Mouse (Mus musculus) embryonic facial prominence, embryonic 14.5 days (tissue): ENCODE measurements at regions not wholly inside any gene's neighbourhood (a gene's known extent, or its start where the extent isn't known, plus 50 kb on each side); places are given as distances from the start of the nearest gene placed in this dataset.

Source experiments
- ATAC-seq: fragments of 200-750 bp; cut with Nextera tagmentation; 2 replicates; pipeline ENCODE4 v1.8.0; 2017; ENCODE audit warnings: low read depth, moderate number of reproducible peaks, moderate TSS enrichment
- DNase-seq: peaks from one replicate; pipeline ENCODE4 v3.0.0-alpha.2; 2015; ENCODE audit warnings: low spot score
- H3K27ac ChIP-seq: fragments of 300-500 bp; sonication (generic); replicated peaks from 2 replicates; pipeline ENCODE4 v1.5.1; 2014; ENCODE audit warnings: low read depth, mild to moderate bottlenecking, low read length, moderate library complexity
- H3K27me3 ChIP-seq: fragments of 300-500 bp; sonication (generic); replicated peaks from 2 replicates; pipeline ENCODE4 v1.6.1; 2014; ENCODE audit warnings: low read length; ENCODE audit not compliant: control insufficient read depth, insufficient read depth
- H3K36me3 ChIP-seq: fragments of 300-500 bp; sonication (generic); 2 replicates; pipeline ENCODE4 v1.6.1; 2014; ENCODE audit warnings: low read length, mixed read lengths; ENCODE audit not compliant: control insufficient read depth, insufficient read depth
- H3K4me1 ChIP-seq: fragments of 300-500 bp; sonication (generic); 2 replicates; pipeline ENCODE4 v1.6.1; 2014; ENCODE audit warnings: antibody characterized with exemption, low read length; ENCODE audit not compliant: control insufficient read depth, insufficient read depth
- H3K4me2 ChIP-seq: fragments of 300-500 bp; sonication (generic); 2 replicates; pipeline ENCODE4 v1.6.1; 2014; ENCODE audit warnings: low read depth, mild to moderate bottlenecking, low read length, moderate library complexity, mixed read lengths
- H3K4me3 ChIP-seq: fragments of 300-500 bp; sonication (generic); 2 replicates; pipeline ENCODE4 v1.5.1; 2014; ENCODE audit warnings: low read depth, mild to moderate bottlenecking, low read length
- H3K9ac ChIP-seq: fragments of 300-500 bp; sonication (generic); 2 replicates; pipeline ENCODE4 v1.6.1; 2014; ENCODE audit warnings: low read depth, mild to moderate bottlenecking, low read length, moderate library complexity, mixed read lengths
- H3K9me3 ChIP-seq: fragments of 300-500 bp; sonication (generic); 2 replicates; pipeline ENCODE4 v1.6.1; 2016; ENCODE audit warnings: low read length; ENCODE audit not compliant: control insufficient read depth
- WGBS: fragments of 180-500 bp; shearing (Covaris S2); extraction: QIAGEN DNeasy Blood & Tissue Kit; methylation state at CpG from one replicate; pipeline ENCODE4 v1.1.7; 2014; 5-methylcytosine and 5-hydroxymethylcytosine counted together

- Histone ChIP-seq H3K9me3 (no peaks in the 10 kb centered on the region), H3K36me3 (no peaks in the 10 kb centered on the region), H3K27ac (no peak overlapping the region), H3K4me1 (peaks cover 6% of the 10 kb centered on the region), H3K4me2 (no peak overlapping the region), H3K9ac (no peak overlapping the region), H3K4me3 (no peak overlapping the region), H3K27me3 (no peaks in the 10 kb centered on the region)
- DNase-seq (no peak), ATAC-seq (no peak)
- 51% methylated on average over 4 of the region's 4 CpGs for WGBS
These were observed 606.7 kb downstream of the Efnb2 start for GRCm38 (mm10) chr8:8054224-8054916.

GRCm38 (mm10) chr8:8051186-8051585 is 609.9 kb downstream of the Efnb2 start:
- Histone ChIP-seq H3K36me3 (no peaks in the 10 kb centered on the region), H3K4me1 (peaks cover 6% of the 10 kb centered on the region), H3K9ac (no peak overlapping the region), H3K9me3 (no peaks in the 10 kb centered on the region), H3K27me3 (no peaks in the 10 kb centered on the region), H3K27ac (peak overlapping the region; percentile 62), H3K4me3 (no peak overlapping the region), H3K4me2 (no peak overlapping the region)
- WGBS, result 3% methylated on average over 3 of the region's 3 CpGs
- DNase-seq, result peak; percentile 90
- ATAC-seq, result peak; percentile 84

- ATAC-seq (no peak), DNase-seq (no peak)
- no peak overlapping the region for H3K4me3 ChIP-seq
- H3K27ac ChIP-seq, result peak overlapping the region; percentile 62
- H3K36me3 ChIP-seq, result no peaks in the 10 kb centered on the region
- no peak overlapping the region for H3K4me2 ChIP-seq
- H3K4me1 ChIP-seq, result peaks cover 6% of the 10 kb centered on the region
- no peaks in the 10 kb centered on the region for H3K9me3 ChIP-seq
- 33% methylated on average over 3 of the region's 3 CpGs for WGBS
- H3K27me3 ChIP-seq, result no peaks in the 10 kb centered on the region
- no peak overlapping the region for H3K9ac ChIP-seq
These were observed 610.3 kb downstream of the Efnb2 start for GRCm38 (mm10) chr8:8050778-8051177.

- H3K9me3 ChIP-seq, result no peaks in the 10 kb centered on the region
- H3K4me3 ChIP-seq, result no peak overlapping the region
- H3K27me3 ChIP-seq, result no peaks in the 10 kb centered on the region
- H3K9ac ChIP-seq, result no peak overlapping the region
- H3K36me3 ChIP-seq, result no peaks in the 10 kb centered on the region
- WGBS, result 57% methylated on average over 1 of the region's 1 CpGs
- no peak overlapping the region for H3K4me2 ChIP-seq
- DNase-seq (no peak), ATAC-seq (no peak)
- no peaks in the 10 kb centered on the region for H3K4me1 ChIP-seq
- H3K27ac ChIP-seq, result no peak overlapping the region
These were observed 616.1 kb downstream of the Efnb2 start for GRCm38 (mm10) chr8:8044926-8045325.

- Histone ChIP-seq H3K36me3 (no peaks in the 10 kb centered on the region), H3K4me1 (no peaks in the 10 kb centered on the region), H3K27me3 (no peaks in the 10 kb centered on the region), H3K9me3 (no peaks in the 10 kb centered on the region), H3K4me3 (no peak overlapping the region), H3K9ac (no peak overlapping the region), H3K27ac (no peak overlapping the region), H3K4me2 (no peak overlapping the region)
- 78% methylated on average over 2 of the region's 2 CpGs for WGBS
- no peak for DNase-seq
- no peak for ATAC-seq
These were observed 616.7 kb downstream of the Efnb2 start for GRCm38 (mm10) chr8:8044296-8044695.

GRCm38 (mm10) chr8:8037929-8038328 is 623.1 kb downstream of the Efnb2 start:
- Histone ChIP-seq H3K27ac (no peak overlapping the region), H3K4me1 (no peaks in the 10 kb centered on the region), H3K27me3 (no peaks in the 10 kb centered on the region), H3K36me3 (no peaks in the 10 kb centered on the region), H3K4me2 (no peak overlapping the region), H3K4me3 (no peak overlapping the region), H3K9ac (no peak overlapping the region), H3K9me3 (no peaks in the 10 kb centered on the region)
- DNase-seq (no peak), ATAC-seq (no peak)
- 44% methylated on average over 1 of the region's 1 CpGs for WGBS

- 66% methylated on average over 4 of the region's 4 CpGs for WGBS
- DNase-seq (no peak), ATAC-seq (no peak)
- no peaks in the 10 kb centered on the region for H3K9me3 ChIP-seq
- no peak overlapping the region for H3K27ac ChIP-seq
- no peaks in the 10 kb centered on the region for H3K27me3 ChIP-seq
- H3K36me3 ChIP-seq, result no peaks in the 10 kb centered on the region
- H3K4me1 ChIP-seq, result no peaks in the 10 kb centered on the region
- no peak overlapping the region for H3K9ac ChIP-seq
- no peak overlapping the region for H3K4me3 ChIP-seq
- H3K4me2 ChIP-seq, result no peak overlapping the region
These were observed 649.9 kb downstream of the Efnb2 start for GRCm38 (mm10) chr8:8011151-8011550.

- Histone ChIP-seq H3K4me3 (no peak overlapping the region), H3K9ac (no peak overlapping the region), H3K36me3 (no peaks in the 10 kb centered on the region), H3K4me2 (no peak overlapping the region), H3K9me3 (no peaks in the 10 kb centered on the region), H3K4me1 (no peaks in the 10 kb centered on the region), H3K27ac (no peak overlapping the region), H3K27me3 (no peaks in the 10 kb centered on the region)
- DNase-seq (no peak), ATAC-seq (no peak)
- 47% methylated on average over 2 of the region's 2 CpGs for WGBS
These were observed 666.1 kb downstream of the Efnb2 start for GRCm38 (mm10) chr8:7994905-7995304.

GRCm38 (mm10) chr8:7988820-7989219 is 672.2 kb downstream of the Efnb2 start:
- Histone ChIP-seq H3K4me3 (no peak overlapping the region), H3K4me1 (no peaks in the 10 kb centered on the region), H3K9ac (no peak overlapping the region), H3K9me3 (no peaks in the 10 kb centered on the region), H3K4me2 (no peak overlapping the region), H3K36me3 (no peaks in the 10 kb centered on the region), H3K27me3 (no peaks in the 10 kb centered on the region), H3K27ac (no peak overlapping the region)
- WGBS, result 80% methylated on average over 3 of the region's 3 CpGs
- DNase-seq (no peak), ATAC-seq (no peak)
